Mouse (Mus musculus): ENCODE measurements around the gene Mettl27. TPM values are rescaled to one million over a fixed set of nuclear protein-coding genes. Genes with fewer than 3 reads are reported as not detected.
"Not testable (repeated sequence)": the region's sequence is repeated elsewhere in the genome, so short reads cannot be mapped to it uniquely, and the experiment has no call there.

Gene Mettl27
- polyA plus RNA-seq, 1 experiment = 10.9 TPM

GRCm38 (mm10) chr5:134959114-134959513 lies 26.9 kb downstream of the Mettl27 start:
- no peak overlapping the region for H3K27ac ChIP-seq (ENCODE audit: insufficient read depth, low read length)
- no peaks in the 10 kb centered on the region for H3K27me3 ChIP-seq (ENCODE audit: control insufficient read depth, insufficient read depth, low read length)
- peak in 1 of 2 experiments; percentile 24 for DNase-seq
- WGBS = 17% methylated on average over 7 of the region's 7 CpGs
- no peak overlapping the region for H3K4me3 ChIP-seq (replicated peaks; ENCODE audit: insufficient read depth, low read depth, low read length)
- no peaks in the 10 kb centered on the region for H3K4me1 ChIP-seq (ENCODE audit: control insufficient read depth, insufficient read depth, low read length)
- TF ChIP-seq CTCF (IDR thresholded peaks at IDR 0.05; ENCODE audit: borderline replicate concordance, insufficient read depth, low read depth, low read length) (no peak), POLR2A (IDR thresholded peaks at IDR 0.05; ENCODE audit: borderline replicate concordance, insufficient read depth, low read length) (no peak)

DNA sequence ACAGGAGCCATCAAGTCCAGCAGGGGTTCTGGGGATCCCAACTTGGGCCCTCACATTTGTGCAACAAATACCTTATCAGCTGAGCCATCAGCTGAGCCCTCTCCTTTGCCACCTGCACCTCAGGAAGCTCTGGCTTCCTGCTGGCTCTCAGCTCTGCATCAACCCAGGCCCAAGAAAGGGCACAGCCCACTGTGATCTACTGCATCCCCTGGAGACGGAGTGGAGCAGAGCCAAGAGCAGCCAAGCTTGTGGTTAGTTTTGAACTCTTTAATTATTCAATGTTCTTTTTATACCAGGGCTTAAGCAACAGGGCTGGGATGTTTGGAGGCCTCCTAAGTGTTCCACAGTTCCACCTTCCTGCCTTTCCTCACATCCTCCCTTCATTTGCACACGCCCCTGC lies 28.3 kb downstream of the Mettl27 start:
- no peaks in the 10 kb centered on the region for H3K27me3 ChIP-seq (ENCODE audit: control insufficient read depth, insufficient read depth, low read length)
- no peak overlapping the region for H3K4me3 ChIP-seq (replicated peaks; ENCODE audit: insufficient read depth, low read depth, low read length)
- WGBS = 61% methylated on average over 2 of the region's 2 CpGs
- TF ChIP-seq POLR2A (IDR thresholded peaks at IDR 0.05; ENCODE audit: borderline replicate concordance, insufficient read depth, low read length) = no peak
- TF ChIP-seq CTCF (IDR thresholded peaks at IDR 0.05; ENCODE audit: borderline replicate concordance, insufficient read depth, low read depth, low read length) = no peak
- no peak overlapping the region for H3K27ac ChIP-seq (ENCODE audit: insufficient read depth, low read length)
- DNase-seq = no peak
- no peaks in the 10 kb centered on the region for H3K4me1 ChIP-seq (ENCODE audit: control insufficient read depth, insufficient read depth, low read length)

DNA sequence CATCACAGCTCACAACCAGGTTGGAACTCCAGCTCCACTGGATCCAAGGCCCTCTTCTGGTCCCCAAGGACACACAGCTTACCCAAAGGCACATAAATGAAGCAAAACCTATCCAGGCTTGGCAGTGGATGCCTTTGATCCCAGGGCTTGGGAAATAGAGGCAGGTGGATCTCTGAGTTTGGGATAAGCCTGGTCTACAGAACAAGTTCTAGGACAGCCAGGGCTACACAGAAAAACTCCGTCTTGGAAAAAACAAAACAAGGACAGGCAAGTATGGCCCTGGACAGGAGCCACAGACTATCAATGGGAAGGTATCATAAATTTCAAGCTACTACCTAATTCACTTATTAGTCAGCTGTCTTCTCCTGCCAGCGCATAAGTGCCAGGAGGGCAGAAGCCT lies 29.4 kb downstream of the Mettl27 start:
- H3K4me1 ChIP-seq (ENCODE audit: control insufficient read depth, insufficient read depth, low read length) = no peaks in the 10 kb centered on the region
- WGBS = 92% methylated on average over 2 of the region's 2 CpGs
- no peak for TF ChIP-seq CTCF (IDR thresholded peaks at IDR 0.05; ENCODE audit: borderline replicate concordance, insufficient read depth, low read depth, low read length)
- TF ChIP-seq POLR2A (IDR thresholded peaks at IDR 0.05; ENCODE audit: borderline replicate concordance, insufficient read depth, low read length) = no peak
- no peak overlapping the region for H3K4me3 ChIP-seq (replicated peaks; ENCODE audit: insufficient read depth, low read depth, low read length)
- DNase-seq = no peak
- no peak overlapping the region for H3K27ac ChIP-seq (ENCODE audit: insufficient read depth, low read length)
- no peaks in the 10 kb centered on the region for H3K27me3 ChIP-seq (ENCODE audit: control insufficient read depth, insufficient read depth, low read length)

GRCm38 (mm10) chr5:134963546-134963945 lies 31.4 kb downstream of the Mettl27 start:
- DNase-seq = no peak
- H3K4me1 ChIP-seq (ENCODE audit: control insufficient read depth, insufficient read depth, low read length) = no peaks in the 10 kb centered on the region
- no peaks in the 10 kb centered on the region for H3K27me3 ChIP-seq (ENCODE audit: control insufficient read depth, insufficient read depth, low read length)
- H3K4me3 ChIP-seq (replicated peaks; ENCODE audit: insufficient read depth, low read depth, low read length) = no peak overlapping the region
- TF ChIP-seq CTCF (IDR thresholded peaks at IDR 0.05; ENCODE audit: borderline replicate concordance, insufficient read depth, low read depth, low read length) (no peak), POLR2A (IDR thresholded peaks at IDR 0.05; ENCODE audit: borderline replicate concordance, insufficient read depth, low read length) (no peak)
- WGBS = 77% methylated on average over 5 of the region's 5 CpGs
- no peak overlapping the region for H3K27ac ChIP-seq (ENCODE audit: insufficient read depth, low read length)

DNA sequence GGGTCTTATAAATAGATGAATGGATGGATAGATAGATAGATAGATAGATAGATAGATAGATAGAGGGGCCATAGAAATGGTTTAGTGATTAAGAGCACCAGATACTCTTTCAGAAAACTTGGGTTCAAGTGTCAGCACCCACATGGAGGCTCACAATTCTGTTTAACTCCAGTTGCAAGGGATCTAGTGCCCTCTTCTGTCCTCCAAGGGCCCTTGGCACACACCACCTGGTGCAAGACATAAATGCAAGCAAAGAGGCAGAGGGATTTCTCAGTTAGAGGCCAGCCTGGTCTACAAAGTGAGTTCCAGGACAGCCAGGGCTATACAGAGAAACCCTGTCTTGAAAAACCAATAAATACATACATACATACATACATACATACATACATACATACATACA lies 32.5 kb downstream of the Mettl27 start:
- not testable (repeated sequence) for H3K27me3 ChIP-seq (ENCODE audit: control insufficient read depth, insufficient read depth, low read length); DNase-seq; H3K4me3 ChIP-seq (replicated peaks; ENCODE audit: insufficient read depth, low read depth, low read length)

GRCm38 (mm10) chr5:134965473-134965851 lies 33.3 kb downstream of the Mettl27 start:
- DNase-seq = peak; percentile 59 to 70
- 6% methylated on average over 10 of the region's 10 CpGs for WGBS
- no peak overlapping the region for H3K27ac ChIP-seq (ENCODE audit: insufficient read depth, low read length)
- no peaks in the 10 kb centered on the region for H3K27me3 ChIP-seq (ENCODE audit: control insufficient read depth, insufficient read depth, low read length)
- peak; percentile 75 for TF ChIP-seq CTCF (IDR thresholded peaks at IDR 0.05; ENCODE audit: borderline replicate concordance, insufficient read depth, low read depth, low read length)
- no peak for TF ChIP-seq POLR2A (IDR thresholded peaks at IDR 0.05; ENCODE audit: borderline replicate concordance, insufficient read depth, low read length)
- no peaks in the 10 kb centered on the region for H3K4me1 ChIP-seq (ENCODE audit: control insufficient read depth, insufficient read depth, low read length)
- H3K4me3 ChIP-seq (replicated peaks; ENCODE audit: insufficient read depth, low read depth, low read length) = no peak overlapping the region

More for the DNA sequence above, 32.5 kb downstream of the Mettl27 start:
- H3K27ac ChIP-seq (ENCODE audit: insufficient read depth, low read length); H3K4me1 ChIP-seq (ENCODE audit: control insufficient read depth, insufficient read depth, low read length): not testable (repeated sequence)

GRCm38 (mm10) chr5:134965852-134966821 lies 34.0 kb downstream of the Mettl27 start:
- peak overlapping the region; percentile 25 for H3K4me3 ChIP-seq (replicated peaks; ENCODE audit: insufficient read depth, low read depth, low read length)
- H3K27ac ChIP-seq (ENCODE audit: insufficient read depth, low read length) = no peak overlapping the region
- TF ChIP-seq CTCF (IDR thresholded peaks at IDR 0.05; ENCODE audit: borderline replicate concordance, insufficient read depth, low read depth, low read length) = no peak; the same call in 1 of the 2 replicates
- no peak for TF ChIP-seq POLR2A (IDR thresholded peaks at IDR 0.05; ENCODE audit: borderline replicate concordance, insufficient read depth, low read length)
- peak; percentile 35 to 42 for DNase-seq
- WGBS = 7% methylated on average over 33 of the region's 33 CpGs
- H3K4me1 ChIP-seq (ENCODE audit: control insufficient read depth, insufficient read depth, low read length) = no peaks in the 10 kb centered on the region
- no peaks in the 10 kb centered on the region for H3K27me3 ChIP-seq (ENCODE audit: control insufficient read depth, insufficient read depth, low read length)
